In genomic region chr3:9633036-9634005, GRCm38 (mm10) we compare ENCODE assay signal across 16 mouse cellular contexts.
"Had no signal": no experiment of that assay in that cellular context is flagged by ENCODE, and none has a peak within 500 bp of the region (broad histone marks: within the 10 kb centered on the region; RNA-seq: fewer than 3 reads in every experiment).

No protein-coding gene starts in this region.

- H3K9ac ChIP-seq: limb, embryonic 13.5 days; liver, embryonic 14.5 days had no signal

- H3K9me3 ChIP-seq: limb, embryonic 13.5 days; midbrain, embryonic 10.5 days had no signal

- H3K4me3 ChIP-seq: layer of hippocampus, adult 2 months; limb, embryonic 13.5 days; midbrain, embryonic 10.5 days had no signal

- H3K27ac ChIP-seq: hindbrain, postnatal 0 days; layer of hippocampus, adult 2 months; limb, embryonic 13.5 days; liver, embryonic 14.5 days; midbrain, embryonic 10.5 days had no signal

- H3K4me2 ChIP-seq: limb, embryonic 13.5 days had no signal

- ATAC-seq: hindbrain, postnatal 0 days; lung, postnatal 0 days; midbrain, embryonic 16.5 days had no signal

- DNase-seq: kidney, adult 11 months; kidney, adult 9 months; kidney, postnatal 10 days; kidney, postnatal 4 days; left cerebral cortex, postnatal 4 days; lung, adult 18-20 months; lung, postnatal 36 days; right cerebral cortex, adult 18-20 months; right cerebral cortex, postnatal 25 days had no signal

- H3K36me3 ChIP-seq: limb, embryonic 13.5 days; midbrain, embryonic 10.5 days had no signal
